Mouse (Mus musculus) cerebellum, postnatal 10 days (tissue): Measurements from ENCODE around the gene Snrpg.
"Not testable (repeated sequence)": the region's sequence is repeated elsewhere in the genome, so short reads cannot be mapped to it uniquely, and the experiment has no call there.

Experiments used
- DNase-seq, 2 experiments: peaks; one replicate each; pipeline ENCODE4 v3.0.0; 2021; ENCODE audit warnings: mixed read lengths in 2 of 2

The Snrpg gene

GRCm38 (mm10) chr6:86368479-86368878 is 2.6 kb upstream of the Snrpg start:
- DNase-seq: peak; percentile 22 to 30

- peak; percentile 29 to 49 for DNase-seq
These were observed 901 bp upstream of the Snrpg start for GRCm38 (mm10) chr6:86370093-86370713.

GRCm38 (mm10) chr6:86371340-86371911 is 322 bp downstream of the Snrpg start:
- peak; percentile 98 for DNase-seq

- DNase-seq: no peak
These were observed 929 bp downstream of the Snrpg start for GRCm38 (mm10) chr6:86371950-86372516.

GRCm38 (mm10) chr6:86373556-86373955 is 2.5 kb downstream of the Snrpg start:
- no peak for DNase-seq

GRCm38 (mm10) chr6:86378341-86378740 is 7.2 kb downstream of the Snrpg start:
- DNase-seq: no peak

- not testable (repeated sequence) for DNase-seq
These were observed 9.0 kb downstream of the Snrpg start for GRCm38 (mm10) chr6:86380112-86380511.

GRCm38 (mm10) chr6:86382551-86382950 is 11.4 kb downstream of the Snrpg start:
- no peak for DNase-seq

- no peak for DNase-seq
These were observed 12.3 kb downstream of the Snrpg start for GRCm38 (mm10) chr6:86383370-86383769.

- no peak for DNase-seq
These were observed 13.6 kb downstream of the Snrpg start for GRCm38 (mm10) chr6:86384692-86385091.

- no peak for DNase-seq
These were observed 14.4 kb downstream of the Snrpg start for GRCm38 (mm10) chr6:86385362-86386104.

- no peak for DNase-seq
These were observed 16.2 kb downstream of the Snrpg start for GRCm38 (mm10) chr6:86387313-86387712.

- DNase-seq: no peak
These were observed 17.4 kb downstream of the Snrpg start for GRCm38 (mm10) chr6:86388461-86388860.

GRCm38 (mm10) chr6:86391326-86391725 is 20.2 kb downstream of the Snrpg start:
- peak in 1 of 2 experiments; percentile 31 for DNase-seq

- DNase-seq: peak in 1 of 2 experiments; percentile 32
These were observed 22.1 kb downstream of the Snrpg start for GRCm38 (mm10) chr6:86393187-86393586.

- DNase-seq: no peak
These were observed 23.1 kb downstream of the Snrpg start for GRCm38 (mm10) chr6:86394078-86394720.

- DNase-seq: no peak
These were observed 23.9 kb downstream of the Snrpg start for GRCm38 (mm10) chr6:86395021-86395420.

- peak in 1 of 2 experiments; percentile 24 for DNase-seq
These were observed 24.9 kb downstream of the Snrpg start for GRCm38 (mm10) chr6:86395969-86396368.

- DNase-seq: peak; percentile 94 to 95
These were observed 25.6 kb downstream of the Snrpg start, which contains the start of gene Pcyox1 for GRCm38 (mm10) chr6:86396581-86397256. Gene Pcyox1 (minus strand): TSS chr6:86397154.

- DNase-seq: no peak
These were observed 26.3 kb downstream of the Snrpg start for GRCm38 (mm10) chr6:86397257-86397980.

GRCm38 (mm10) chr6:86398986-86399385 is 27.9 kb downstream of the Snrpg start:
- no peak for DNase-seq

- no peak for DNase-seq
These were observed 28.9 kb downstream of the Snrpg start for GRCm38 (mm10) chr6:86399995-86400394.
